Mouse (Mus musculus): ENCODE data around the gene Kcnn4.

Kcnn4 gene

DNA sequence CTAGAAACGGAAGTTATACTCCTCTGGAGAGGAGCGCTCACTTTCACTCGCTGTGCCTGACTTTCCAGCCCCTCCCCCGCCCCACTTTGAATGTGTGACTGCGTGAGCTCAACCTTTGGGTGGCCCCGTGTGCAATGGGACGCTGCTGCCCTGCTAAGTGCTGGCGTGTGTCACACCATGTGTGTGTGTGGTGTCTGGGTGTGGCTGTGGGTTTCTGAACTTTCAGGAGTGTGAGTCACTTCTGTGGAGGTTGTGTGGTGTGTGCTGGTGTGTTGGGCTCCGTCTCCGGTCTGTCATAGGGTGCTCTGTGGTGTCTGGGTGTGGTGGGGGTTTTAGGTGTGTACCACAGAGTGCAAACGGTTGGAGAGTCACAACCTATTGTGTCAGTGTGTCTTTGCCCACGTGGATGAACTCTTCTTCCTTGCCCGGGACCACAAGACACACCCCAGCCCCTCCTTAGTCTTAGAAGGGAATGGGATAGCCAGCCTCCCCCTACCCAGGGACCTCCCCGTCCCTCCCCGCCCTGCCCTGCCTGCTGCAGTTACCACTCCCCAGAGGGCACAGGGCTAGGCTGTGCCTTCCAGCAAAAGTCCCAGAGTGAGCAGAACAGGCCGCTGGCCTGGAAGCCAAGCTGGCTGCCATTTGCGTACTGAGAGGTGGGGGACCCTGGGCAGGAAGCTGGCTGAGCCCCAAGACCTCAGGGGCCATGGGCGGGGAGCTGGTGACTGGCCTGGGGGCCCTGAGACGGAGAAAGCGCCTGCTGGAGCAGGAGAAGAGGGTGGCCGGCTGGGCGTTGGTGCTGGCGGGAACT is at the start of gene Kcnn4:
TSS of gene Kcnn4 (plus strand) at position 533 of the 811 bp plus-strand sequence.
- DNase-seq: no peak

DNA sequence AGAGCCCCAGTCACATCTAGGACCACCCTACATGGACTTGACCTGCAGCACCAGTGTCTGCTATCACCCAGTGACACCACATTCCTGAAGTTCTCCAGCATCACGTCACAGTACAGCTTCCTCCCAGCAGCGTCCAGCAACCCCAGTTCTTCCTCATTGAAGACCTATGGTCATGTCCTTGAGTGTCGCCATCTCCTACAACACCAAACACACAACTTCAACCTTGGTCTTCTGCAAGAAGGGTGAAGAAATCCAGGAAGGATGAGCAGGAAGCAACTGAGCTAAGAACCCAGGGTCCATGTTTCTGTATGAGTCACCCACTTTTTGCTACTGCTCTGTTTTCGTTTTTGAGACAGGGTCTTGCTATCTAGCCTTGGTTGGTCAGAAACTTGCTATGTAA is 47.5 kb upstream of the Kcnn4 start:
- no peak for DNase-seq

DNA sequence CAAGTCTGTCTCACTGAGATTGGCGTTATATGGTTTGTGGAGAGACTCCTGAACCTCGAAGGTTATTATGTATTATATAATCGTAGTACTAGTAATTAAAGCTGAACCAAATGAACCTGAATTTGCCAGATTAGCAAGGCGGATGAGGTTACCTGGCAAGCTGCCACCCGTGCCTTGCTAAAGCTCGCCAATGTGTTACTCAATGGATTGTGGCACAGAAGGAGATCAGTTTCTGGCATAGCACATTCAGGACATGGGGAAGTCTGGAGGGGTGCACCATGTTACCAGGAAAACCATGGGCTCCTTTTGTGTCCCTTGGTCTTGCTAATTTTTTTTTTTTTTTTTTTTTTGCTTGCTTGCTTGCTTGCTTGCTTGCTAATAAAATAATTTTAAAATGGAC is 44.9 kb upstream of the Kcnn4 start:
- peak; percentile 57 for DNase-seq

DNA sequence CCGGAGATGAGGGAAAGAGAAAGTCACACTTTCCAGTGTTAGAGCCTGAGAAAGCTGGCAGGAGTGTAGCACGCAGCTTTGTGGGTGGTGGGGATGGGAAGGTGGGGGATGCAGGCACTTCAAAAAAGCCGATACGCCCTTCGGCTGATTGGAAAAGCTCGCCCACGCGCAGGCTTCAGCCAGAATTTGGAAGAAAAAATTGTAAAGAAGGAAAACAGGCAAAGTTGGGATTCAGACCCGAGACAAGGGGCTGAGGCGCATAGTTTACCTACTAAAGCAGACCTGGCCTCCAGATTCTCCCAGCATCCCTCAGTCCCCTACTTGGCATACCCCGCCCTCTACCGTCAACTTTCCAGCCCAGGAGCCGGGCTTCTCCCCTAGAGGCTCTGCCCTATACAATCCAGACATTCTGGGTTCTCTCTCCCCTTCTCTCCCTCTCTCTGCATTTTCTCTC is 44.4 kb upstream of the Kcnn4 start:
- peak; percentile 59 for DNase-seq

DNA sequence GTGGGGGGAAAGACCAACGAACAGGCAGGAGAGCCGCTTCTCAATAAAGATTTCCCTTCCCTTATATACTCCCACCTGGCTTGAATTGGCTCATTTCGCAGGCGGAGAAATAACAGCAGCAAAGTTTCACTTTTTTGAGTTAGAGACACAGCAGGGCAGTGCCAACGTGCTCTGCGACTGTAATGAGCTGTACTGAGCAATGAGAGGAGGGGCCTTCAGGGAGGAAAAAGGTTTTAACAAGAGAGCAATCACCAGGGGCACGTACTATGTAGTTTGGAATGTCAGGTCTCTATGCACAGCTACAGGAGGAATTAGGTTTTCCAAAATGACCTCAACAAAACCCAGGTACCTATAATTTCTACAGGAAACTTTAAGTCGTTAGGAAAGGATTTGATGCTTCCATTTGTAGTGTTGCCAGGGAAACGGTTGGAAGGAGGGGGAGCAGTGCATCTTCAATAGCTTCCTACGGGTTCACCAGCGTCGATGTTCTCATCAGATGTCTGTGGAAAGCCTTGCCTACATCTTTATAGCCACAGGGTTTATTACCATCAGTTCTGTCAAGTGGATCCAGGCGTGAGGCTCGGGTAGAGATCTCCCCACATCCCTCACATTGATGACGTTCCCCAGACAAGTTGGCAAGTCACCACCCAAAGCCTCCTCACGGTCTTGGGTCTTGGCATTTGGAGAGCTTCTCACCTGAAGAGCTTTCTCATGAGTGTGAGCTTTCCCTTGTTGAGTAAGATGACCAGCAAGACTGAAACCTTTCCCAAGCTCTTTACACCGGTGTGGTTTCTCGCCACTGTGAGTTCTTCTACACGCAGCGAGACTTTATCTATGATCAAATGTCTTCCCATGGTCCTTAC is 43.6 kb upstream of the Kcnn4 start:
- DNase-seq: no peak

DNA sequence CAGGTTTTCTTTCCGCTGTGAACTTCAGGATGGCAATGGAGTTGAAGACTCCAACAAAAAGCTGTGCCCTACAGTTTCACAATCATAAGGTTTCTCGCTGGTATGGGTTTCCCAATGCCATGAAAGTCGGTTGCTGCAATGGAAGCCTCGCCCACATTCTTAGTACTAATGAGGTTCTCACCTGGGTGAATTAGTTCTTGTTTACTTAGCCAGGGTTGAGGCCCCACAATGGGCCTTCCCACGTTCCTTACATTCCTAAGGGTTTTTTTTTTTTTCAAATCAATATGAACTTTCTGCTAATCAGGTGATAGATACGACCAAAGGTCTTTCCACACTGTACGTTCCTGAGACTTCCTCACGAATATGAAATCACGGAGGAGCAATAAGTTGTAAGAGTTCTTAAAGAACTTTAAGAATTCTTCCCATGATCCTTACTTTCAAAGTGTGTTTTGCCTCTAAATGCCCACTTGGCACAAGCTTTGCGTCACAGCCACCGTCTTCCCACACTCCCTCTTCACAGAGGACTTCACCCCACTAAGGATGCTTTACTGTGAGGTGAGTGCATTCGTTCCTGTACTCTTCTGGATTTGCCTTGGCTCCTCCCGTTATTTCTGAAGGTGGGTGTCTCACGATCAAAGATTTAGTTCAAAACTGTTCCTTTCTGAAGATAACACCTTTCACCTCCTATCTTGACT is 42.6 kb upstream of the Kcnn4 start:
- no peak for DNase-seq

DNA sequence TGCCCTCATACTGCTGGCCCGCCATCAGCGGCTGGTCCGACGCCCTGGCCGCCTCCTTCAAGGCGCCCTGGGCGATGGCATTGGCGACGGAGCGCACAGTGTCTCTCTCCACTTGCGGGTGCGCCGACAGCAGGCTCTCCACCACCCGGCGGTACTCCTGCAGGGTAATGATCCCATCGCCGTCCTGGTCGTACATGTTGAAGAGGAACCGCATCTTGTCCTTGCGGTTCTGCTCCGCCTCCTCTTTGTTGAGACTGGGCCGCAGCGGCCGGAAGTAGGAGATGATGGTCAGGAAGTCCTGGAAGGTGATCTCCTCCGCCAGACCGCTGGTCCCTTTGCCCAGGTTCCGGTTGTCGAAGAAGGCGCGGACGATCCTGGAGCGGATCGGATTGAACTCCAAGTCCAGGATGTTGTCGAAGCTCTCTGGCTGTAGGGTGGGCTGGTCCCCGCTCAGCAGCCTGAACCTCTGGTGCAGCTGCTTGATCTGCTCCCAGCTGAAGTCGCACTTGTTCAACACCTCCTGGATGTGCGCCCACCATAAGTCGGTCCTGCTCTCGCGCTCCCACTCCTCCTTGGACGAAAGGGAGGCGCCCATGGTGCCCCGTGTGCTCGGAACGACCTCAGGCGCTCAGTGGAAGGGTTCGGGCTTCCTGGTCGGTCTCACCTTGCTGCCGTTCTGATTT is 36.6 kb upstream of the Kcnn4 start, which contains the start of gene Tescl:
TSS of gene Tescl (minus strand) at position 633 of the 683 bp plus-strand sequence.
- no peak for DNase-seq

DNA sequence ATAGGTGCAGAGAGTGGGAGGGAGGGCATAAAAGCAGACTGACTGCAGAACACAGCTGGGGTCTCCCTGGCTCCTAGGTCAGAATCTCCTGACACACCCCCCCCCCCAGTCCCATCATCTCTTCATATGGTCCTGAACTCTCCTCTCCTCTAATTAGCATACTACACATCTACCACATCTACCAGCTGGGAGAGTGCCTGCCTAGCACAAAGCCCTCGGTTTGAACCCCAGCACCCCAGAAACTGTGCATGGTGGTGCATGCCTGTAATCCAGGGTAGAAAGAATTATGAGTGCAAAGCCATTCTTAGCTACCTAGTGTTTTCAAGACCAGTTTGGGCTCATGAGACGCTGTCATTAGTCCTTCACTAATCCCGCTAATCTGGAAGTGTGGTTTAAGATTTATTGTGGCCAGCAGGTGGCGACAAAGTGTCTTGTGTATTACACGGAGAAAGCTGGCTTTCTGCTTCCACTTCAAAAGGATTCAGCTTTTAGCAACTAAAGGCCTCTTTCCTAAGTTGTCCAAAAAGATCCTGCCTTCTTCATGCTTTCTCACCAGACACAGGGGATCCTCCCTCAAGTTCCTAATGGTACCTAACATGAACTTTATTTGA is 34.3 kb upstream of the Kcnn4 start:
- DNase-seq: peak; percentile 89

DNA sequence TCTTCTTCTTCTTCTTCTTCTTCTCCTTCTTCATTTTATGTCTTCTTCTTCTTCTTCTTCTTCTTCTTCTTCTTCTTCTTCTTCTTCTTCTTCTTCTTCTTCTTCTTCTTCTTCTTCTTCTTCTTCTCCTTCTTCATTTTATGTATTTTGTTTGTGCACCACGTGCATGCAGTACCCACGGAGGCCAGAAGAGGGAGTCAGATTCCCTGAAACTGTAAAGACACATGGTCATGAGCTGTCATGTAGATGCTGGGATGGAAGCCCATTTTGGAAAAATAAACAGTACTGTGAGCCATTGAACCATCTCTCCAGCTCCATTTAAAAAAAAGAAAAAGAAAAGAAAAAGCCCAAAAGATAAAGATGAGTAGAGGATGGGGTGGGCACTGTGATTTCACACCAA is 31.8 kb upstream of the Kcnn4 start:
- DNase-seq: no peak

DNA sequence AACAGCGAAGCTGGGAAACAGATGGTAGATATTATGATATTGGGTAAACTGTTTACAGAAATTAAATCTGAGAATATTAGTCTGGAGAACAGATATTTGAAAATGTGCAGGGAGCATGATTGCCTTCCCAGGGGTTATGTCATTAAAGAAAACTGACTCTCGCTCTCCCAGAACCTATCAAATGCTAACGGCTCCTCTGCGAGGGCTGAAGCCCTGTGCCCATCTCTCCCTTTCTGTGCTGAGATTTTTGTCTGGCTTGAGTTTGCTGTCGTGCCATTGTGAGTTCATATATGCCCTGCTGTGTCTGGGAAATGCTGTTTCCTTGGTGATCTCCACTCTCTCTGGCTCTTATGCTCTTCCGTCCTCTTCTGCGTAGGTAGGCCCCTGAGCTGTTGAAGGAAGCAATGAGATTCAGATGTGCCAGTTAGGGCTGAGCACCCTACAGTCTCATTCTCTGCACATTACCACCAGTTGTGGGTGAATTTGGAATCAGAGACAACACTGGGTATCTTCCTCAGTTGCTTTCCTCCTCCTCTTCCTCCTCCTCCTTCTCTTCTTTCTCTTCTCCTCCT is 26.3 kb upstream of the Kcnn4 start:
- DNase-seq: no peak

DNA sequence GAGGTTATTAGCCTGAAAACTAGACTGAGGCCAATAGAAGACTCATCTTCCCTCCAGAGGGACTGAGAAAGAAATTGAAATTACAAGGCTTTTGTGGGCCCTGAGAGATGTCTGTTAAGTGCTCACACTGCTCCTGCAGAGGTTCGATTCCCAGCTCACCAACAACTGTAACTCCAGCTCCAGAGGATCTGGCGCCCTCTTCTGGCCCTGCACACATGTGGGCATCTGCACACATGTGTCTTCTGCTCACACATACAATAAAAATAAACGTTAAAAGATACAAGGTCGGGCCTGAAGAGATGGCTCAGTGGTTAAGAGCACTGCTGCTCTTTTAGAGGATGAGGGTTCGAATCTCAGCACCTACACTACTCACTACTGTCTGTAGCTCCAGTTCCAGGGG is 23.6 kb upstream of the Kcnn4 start:
- no peak for DNase-seq

DNA sequence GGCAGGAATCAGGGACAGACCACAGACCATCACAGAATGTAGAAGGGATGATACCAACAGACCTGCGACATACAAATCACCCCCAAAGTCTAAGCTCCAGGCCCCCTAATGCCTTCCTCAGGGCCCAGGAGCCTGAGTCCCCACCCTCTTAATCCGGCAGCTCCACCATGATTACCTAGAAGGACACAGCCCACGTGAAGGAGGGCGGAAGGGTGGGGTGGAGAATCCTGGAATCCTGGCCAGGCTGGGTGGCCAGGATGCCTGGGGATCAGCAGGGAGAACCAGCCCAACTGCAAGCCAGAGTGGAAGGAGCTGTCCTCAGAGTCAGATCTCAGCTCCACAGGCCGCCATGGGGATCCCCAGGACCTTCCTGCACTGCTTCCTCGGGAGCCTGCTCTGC is 21.2 kb upstream of the Kcnn4 start, which contains the start of gene Lypd5:
TSS of gene Lypd5 (plus strand) at position 301 of the 400 bp plus-strand sequence.
- no peak for DNase-seq

DNA sequence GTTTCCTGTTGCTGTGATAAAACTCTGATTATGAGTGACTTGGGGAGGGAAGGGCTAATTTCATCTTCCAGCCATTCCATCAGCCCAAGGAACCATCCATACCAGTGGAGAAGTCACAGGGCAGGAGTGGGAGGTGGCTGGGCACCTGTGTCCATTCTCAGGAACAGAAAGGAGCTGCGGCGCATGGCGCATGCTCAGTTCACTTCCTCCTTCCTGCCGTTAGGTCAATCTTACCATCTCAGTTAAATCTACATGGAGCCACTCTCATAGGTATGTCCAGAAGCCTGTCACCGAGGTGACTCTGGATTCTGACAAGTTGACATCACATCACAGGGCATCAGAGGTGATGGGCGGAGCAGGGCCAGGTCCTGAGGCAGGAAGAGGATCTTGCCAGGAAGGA is 14.4 kb upstream of the Kcnn4 start:
- DNase-seq: no peak

DNA sequence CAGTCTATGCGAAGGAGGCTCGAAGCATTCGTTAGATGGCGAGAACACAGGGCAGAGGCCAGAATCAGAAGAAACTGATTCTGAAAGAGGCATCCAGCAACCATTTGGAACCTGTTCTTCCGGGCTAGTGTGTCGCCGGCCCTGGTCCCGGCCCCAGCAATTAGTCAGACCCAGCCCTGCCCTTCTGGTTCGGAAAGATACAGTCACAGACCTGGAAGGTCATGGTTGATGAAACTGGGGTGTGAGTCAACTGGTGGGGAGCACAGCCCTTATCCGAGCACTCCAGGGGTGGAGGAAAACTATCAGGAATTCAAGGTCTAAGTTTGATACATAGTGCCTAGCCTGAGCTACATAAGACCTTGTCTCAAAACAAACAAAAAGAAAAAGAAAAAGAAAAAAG is 14.0 kb upstream of the Kcnn4 start:
- no peak for DNase-seq

DNA sequence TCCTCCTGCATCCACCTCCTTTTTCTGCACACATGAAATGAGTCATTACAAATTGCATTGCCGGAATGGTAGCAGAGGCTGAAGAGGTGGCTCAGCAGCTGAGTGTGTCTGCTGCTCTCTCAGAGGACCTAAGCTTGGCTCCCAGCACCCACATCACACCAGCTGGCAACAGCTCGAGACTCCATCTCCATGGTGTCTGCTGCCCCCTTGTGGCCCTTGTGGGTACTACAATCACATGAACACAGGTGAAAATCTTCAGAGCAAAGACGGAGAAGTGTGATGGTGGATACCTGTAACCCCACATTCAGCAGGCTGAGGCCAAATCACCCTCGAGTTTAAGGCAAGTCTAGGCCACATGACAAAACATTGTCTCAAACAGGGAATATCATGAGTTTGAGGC is 12.2 kb upstream of the Kcnn4 start:
- DNase-seq: no peak

DNA sequence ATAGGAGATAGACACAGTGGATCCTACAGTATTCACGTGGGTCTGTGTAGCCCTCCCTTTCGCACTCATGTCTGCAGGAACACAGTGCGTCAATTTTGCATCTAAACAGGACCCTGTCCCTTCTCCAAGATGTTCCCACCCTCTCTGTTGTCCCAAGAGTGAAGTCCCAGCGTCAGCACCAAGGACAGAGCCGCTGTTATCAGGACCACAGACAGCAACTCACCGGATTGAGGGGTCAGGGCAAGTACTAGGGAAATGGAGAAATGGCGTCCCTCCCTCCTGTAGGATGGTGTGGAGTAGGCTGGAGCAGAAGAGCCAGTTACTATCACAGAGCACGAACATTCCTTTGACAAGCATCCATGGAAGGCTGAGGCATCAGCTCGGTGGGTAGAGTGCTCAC is 10.8 kb upstream of the Kcnn4 start:
- DNase-seq: no peak

DNA sequence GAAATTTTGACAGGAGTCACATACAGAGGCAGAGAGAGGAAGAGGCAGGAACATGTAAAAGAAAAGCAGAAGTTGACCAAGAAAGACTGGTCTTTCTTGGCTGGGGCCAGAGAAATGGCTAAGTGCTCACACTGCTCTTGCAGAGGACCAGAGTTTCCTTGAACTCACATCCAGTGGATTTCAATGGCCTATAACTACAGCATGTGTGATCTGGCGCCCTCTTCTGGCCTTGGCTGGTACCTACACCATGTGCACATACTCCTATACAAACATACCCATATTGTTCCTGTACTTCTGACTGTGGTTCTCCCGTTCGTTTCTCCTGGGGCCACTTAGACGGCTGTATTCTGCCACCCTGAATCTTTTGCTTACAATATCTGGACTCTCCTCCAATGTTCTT is 9.1 kb upstream of the Kcnn4 start:
- DNase-seq: no peak

DNA sequence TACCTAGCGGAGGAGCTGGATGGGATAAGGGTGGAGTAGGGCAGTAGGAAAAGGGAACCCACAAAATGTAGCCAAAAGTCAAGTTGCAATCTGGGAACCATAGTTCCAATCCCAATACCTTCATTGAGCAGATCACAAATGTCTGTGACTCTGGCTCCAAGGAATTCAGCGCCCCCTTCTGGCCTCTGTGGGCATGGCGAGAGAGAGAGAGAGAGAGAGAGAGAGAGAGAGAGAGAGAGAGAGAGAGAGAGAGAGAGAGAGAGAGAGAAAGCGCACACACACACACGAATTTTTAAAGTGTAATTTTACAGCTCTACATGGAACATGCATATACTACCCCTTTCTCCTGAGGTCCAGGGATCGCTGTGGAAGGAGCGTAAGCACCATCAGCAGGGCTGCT is 6.8 kb upstream of the Kcnn4 start:
- peak; percentile 68 for DNase-seq

DNA sequence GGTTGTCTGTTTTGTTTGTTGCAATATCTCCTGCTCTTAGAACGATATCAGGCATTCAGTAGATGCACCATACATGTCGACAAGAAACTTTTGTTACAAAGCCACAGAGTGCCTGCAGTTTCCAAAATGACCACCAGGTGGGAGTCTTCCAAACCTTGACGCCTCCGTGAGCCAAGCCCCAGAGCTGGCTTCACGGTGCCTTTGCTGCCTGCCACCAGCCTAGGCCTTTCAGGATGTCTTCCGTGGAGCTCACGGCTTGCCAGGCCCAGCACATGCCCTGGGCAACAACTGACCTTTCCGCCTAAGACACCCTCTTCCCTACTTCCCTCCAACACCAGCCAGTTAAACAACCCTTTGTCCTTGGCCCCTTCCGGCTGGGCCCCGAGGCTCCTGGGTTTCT is 5.2 kb upstream of the Kcnn4 start:
- DNase-seq: peak; percentile 88

DNA sequence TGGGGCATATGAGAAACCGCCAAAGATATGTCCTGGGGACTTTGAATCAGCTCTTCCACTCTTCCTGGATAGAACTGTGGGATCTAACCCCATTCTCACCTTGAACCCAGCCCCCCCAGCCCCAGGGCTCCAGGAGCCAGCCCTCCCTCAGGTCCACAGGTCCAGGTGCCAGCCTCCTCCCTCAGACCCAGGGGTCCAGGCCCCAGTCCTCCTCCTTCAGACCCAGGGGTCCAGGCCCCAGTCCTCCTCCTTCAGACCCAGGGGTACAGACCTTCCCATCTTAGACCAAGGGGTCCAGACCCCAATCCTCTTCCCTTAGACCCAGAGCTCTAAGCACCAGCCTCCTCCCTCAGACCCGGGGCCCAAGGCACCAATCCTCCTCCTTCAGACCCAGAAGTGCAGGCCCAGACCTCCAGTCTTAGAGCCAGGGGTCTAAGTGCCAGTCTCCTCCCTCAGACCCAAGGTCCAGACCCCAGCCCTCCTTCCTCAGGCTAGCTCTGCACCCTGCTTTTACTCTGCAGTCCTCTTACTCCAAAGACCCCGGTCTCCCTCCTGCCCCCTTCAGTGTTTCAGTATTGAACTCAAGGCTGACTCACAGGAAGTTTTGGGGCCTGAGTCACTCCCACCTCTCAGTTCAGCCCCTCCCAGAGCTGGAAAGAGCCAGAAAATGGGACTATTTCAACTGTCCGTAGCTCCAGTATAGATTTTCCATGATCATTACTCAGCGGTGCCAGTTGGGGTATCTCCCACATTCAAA is 4.6 kb upstream of the Kcnn4 start:
- DNase-seq: no peak
